Mouse (Mus musculus) limb, embryonic 14.5 days (tissue): Measurements from ENCODE around the gene Pcf11. TPM values are rescaled to one million over a fixed set of nuclear protein-coding genes. Genes with fewer than 3 reads are reported as not detected.

Experiments
- ATAC-seq: fragments of 200-750 bp; cut with Nextera tagmentation; 2 replicates; pipeline ENCODE4 v1.8.0; 2017; ENCODE audit warnings: low read depth, moderate number of reproducible peaks, moderate TSS enrichment; ENCODE audit not compliant: low FRiP score
- DNase-seq: peaks from one replicate; pipeline ENCODE4 v3.0.0-alpha.2; 2015; ENCODE audit warnings: low spot score
- H3K27ac ChIP-seq: fragments of 300-500 bp; sonication (generic); replicated peaks from 2 replicates; pipeline ENCODE4 v1.5.1; 2014; ENCODE audit warnings: low read depth, mild to moderate bottlenecking, low read length, moderate library complexity, mixed read lengths
- H3K27me3 ChIP-seq: fragments of 300-500 bp; sonication (generic); 2 replicates; pipeline ENCODE4 v1.6.1; 2014; ENCODE audit warnings: low read length, mixed read lengths; ENCODE audit not compliant: control insufficient read depth, insufficient read depth
- H3K36me3 ChIP-seq: fragments of 300-500 bp; sonication (generic); 2 replicates; pipeline ENCODE4 v1.6.1; 2014; ENCODE audit warnings: mild to moderate bottlenecking, low read length, moderate library complexity, mixed read lengths; ENCODE audit not compliant: control insufficient read depth, insufficient read depth
- H3K4me1 ChIP-seq: fragments of 300-500 bp; sonication (generic); 2 replicates; pipeline ENCODE4 v1.6.1; 2014; ENCODE audit warnings: antibody characterized with exemption, low read length, mixed read lengths; ENCODE audit not compliant: control insufficient read depth, insufficient read depth
- H3K4me2 ChIP-seq: fragments of 300-500 bp; sonication (generic); replicated peaks from 2 replicates; pipeline ENCODE4 v1.6.1; 2014; ENCODE audit warnings: low read depth, mild to moderate bottlenecking, low read length, moderate library complexity; ENCODE audit not compliant: severe bottlenecking
- H3K4me3 ChIP-seq: fragments of 300-500 bp; sonication (generic); replicated peaks from 2 replicates; pipeline ENCODE4 v1.5.1; 2014; ENCODE audit warnings: low read length
- H3K9ac ChIP-seq: fragments of 300-500 bp; sonication (generic); 2 replicates; pipeline ENCODE4 v1.6.1; 2014; ENCODE audit warnings: mild to moderate bottlenecking, low read depth, low read length, moderate library complexity; ENCODE audit not compliant: severe bottlenecking
- H3K9me3 ChIP-seq: fragments of 300-500 bp; sonication (generic); 2 replicates; pipeline ENCODE4 v1.6.1; 2016; ENCODE audit warnings: low read length; ENCODE audit not compliant: control insufficient read depth
- POLR2A ChIP-seq: fragments of 200-500 bp; IDR thresholded peaks from 2 replicates; pipeline ENCODE4 v1.8.0; 2012; ENCODE audit warnings: inconsistent platforms, mild to moderate bottlenecking, moderate library complexity, borderline replicate concordance; ENCODE audit not compliant: insufficient read depth, insufficient read length; ENCODE audit errors: extremely low read depth
- WGBS: fragments of 180-500 bp; shearing (Covaris S2); extraction: QIAGEN DNeasy Blood & Tissue Kit; methylation state at CpG from one replicate; pipeline ENCODE4 v1.1.7; 2014; 5-methylcytosine and 5-hydroxymethylcytosine counted together
- polyA plus RNA-seq, 2 experiments: library from polyadenylated mRNA; depleted of rRNA in 1 of 2; stranded (reverse) in 1 of 2; unstranded in 1 of 2; fragments of >200 nt; fragmentation: Nextera tagmentation in 1 of 2; extraction: Ambion mirVana in 1 of 2; gene quantifications; 2 replicates each; pipeline versions ENCODE4 v1.2.1 to v1.2.3; 2012 to 2014

Pcf11 gene
- polyA plus RNA-seq, 2 experiments, result 21.2 to 32.5 TPM

GRCm38 (mm10) chr7:92705534-92705933 lies 35.8 kb upstream of the Pcf11 start:
- 54% methylated on average over 2 of the region's 2 CpGs for WGBS
- H3K4me3 ChIP-seq, result no peak overlapping the region
- TF ChIP-seq POLR2A, result no peak
- no peak for ATAC-seq
- no peaks in the 10 kb centered on the region for H3K9me3 ChIP-seq
- no peaks in the 10 kb centered on the region for H3K27me3 ChIP-seq
- H3K4me2 ChIP-seq, result no peak overlapping the region
- no peak for DNase-seq
- no peak overlapping the region for H3K9ac ChIP-seq
- H3K36me3 ChIP-seq, result no peaks in the 10 kb centered on the region
- no peak overlapping the region for H3K27ac ChIP-seq
- H3K4me1 ChIP-seq, result no peaks in the 10 kb centered on the region

DNA sequence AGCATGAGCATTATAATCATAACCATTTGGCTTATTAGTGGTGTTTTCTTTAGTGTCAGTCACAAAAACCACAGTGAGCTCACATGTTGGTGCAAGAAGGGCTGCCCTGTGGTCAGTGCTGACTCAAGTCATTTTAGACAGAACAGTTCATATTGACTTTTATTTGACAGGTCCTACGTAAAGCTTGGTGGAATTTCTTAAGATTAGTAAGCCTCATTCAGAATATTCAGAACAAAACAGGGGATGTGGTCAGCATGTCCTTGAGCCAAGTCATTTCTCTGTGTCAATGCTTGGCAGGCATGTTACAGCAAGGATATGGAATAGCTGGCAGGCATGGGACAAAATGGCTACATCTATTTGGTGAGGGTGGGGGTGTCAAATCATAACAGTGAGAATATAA lies 33.9 kb upstream of the Pcf11 start:
- H3K27me3 ChIP-seq, result no peaks in the 10 kb centered on the region
- no peak for ATAC-seq
- no peak overlapping the region for H3K9ac ChIP-seq
- DNase-seq, result no peak
- no peaks in the 10 kb centered on the region for H3K4me1 ChIP-seq
- H3K4me2 ChIP-seq, result no peak overlapping the region
- H3K36me3 ChIP-seq, result no peaks in the 10 kb centered on the region
- TF ChIP-seq POLR2A, result no peak
- no peaks in the 10 kb centered on the region for H3K9me3 ChIP-seq
- H3K27ac ChIP-seq, result no peak overlapping the region
- 83% methylated on average over 1 of the region's 1 CpGs for WGBS
- H3K4me3 ChIP-seq, result no peak overlapping the region

DNA sequence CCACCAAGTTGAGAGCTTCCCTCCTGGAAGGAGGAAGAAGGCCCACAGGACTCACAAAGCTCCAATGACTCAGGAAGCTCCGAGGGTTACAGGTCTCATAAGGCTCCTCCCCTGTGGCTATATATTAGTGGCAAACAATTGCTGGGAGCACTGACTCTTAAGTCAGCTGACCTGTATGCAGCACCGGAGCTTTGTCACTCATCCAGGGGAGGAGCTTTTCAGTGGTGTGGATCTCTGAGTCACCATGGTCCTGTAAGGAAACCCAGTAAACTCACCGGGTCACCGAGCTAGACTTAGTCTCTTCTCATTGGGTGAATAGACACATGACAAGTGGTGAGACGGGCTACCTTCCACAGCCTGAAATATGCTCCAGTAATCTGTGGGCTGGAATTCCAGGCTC lies 29.0 kb upstream of the Pcf11 start:
- H3K27ac ChIP-seq, result no peak overlapping the region
- no peaks in the 10 kb centered on the region for H3K36me3 ChIP-seq
- H3K4me3 ChIP-seq, result no peak overlapping the region
- H3K9me3 ChIP-seq, result no peaks in the 10 kb centered on the region
- no peak for ATAC-seq
- no peaks in the 10 kb centered on the region for H3K4me1 ChIP-seq
- H3K27me3 ChIP-seq, result no peaks in the 10 kb centered on the region
- no peak overlapping the region for H3K9ac ChIP-seq
- DNase-seq, result no peak
- WGBS, result 68% methylated on average over 5 of the region's 5 CpGs
- no peak overlapping the region for H3K4me2 ChIP-seq
- TF ChIP-seq POLR2A, result no peak

DNA sequence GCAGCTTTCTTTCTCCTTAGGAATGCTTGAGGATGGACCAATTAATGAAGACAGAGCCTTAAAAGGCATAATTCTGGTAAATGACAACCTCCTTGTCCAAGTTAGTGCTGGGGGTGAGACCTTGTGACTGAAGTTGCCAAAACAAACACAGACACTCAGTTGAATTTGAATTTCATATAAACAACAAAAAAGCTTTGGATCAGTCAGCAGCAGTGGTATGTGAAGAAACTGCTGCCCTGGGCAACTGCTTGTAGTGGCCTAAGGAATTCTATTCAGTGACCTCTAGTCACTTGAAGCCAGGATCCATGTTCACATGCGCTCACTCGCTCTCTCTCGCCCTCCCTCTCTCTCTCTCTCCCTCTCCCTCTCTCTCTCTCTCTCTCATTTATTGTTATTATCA lies 26.7 kb upstream of the Pcf11 start:
- no peaks in the 10 kb centered on the region for H3K9me3 ChIP-seq
- H3K27ac ChIP-seq, result no peak overlapping the region
- no peak for ATAC-seq
- H3K36me3 ChIP-seq, result no peaks in the 10 kb centered on the region
- H3K4me2 ChIP-seq, result no peak overlapping the region
- DNase-seq, result no peak
- H3K9ac ChIP-seq, result no peak overlapping the region
- H3K4me1 ChIP-seq, result no peaks in the 10 kb centered on the region
- WGBS, result 85% methylated on average over 3 of the region's 3 CpGs
- no peak for TF ChIP-seq POLR2A
- H3K27me3 ChIP-seq, result no peaks in the 10 kb centered on the region
- no peak overlapping the region for H3K4me3 ChIP-seq

- Histone ChIP-seq H3K9me3 (no peaks in the 10 kb centered on the region), H3K36me3 (no peaks in the 10 kb centered on the region), H3K4me1 (no peaks in the 10 kb centered on the region), H3K27ac (no peak overlapping the region), H3K27me3 (no peaks in the 10 kb centered on the region), H3K4me3 (no peak overlapping the region), H3K9ac (no peak overlapping the region), H3K4me2 (no peak overlapping the region)
- WGBS, result 77% methylated on average over 2 of the region's 2 CpGs
- ATAC-seq (no peak), DNase-seq (no peak)
- no peak for TF ChIP-seq POLR2A
Measured at GRCm38 (mm10) chr7:92689101-92689500, 19.4 kb upstream of the Pcf11 start.

DNA sequence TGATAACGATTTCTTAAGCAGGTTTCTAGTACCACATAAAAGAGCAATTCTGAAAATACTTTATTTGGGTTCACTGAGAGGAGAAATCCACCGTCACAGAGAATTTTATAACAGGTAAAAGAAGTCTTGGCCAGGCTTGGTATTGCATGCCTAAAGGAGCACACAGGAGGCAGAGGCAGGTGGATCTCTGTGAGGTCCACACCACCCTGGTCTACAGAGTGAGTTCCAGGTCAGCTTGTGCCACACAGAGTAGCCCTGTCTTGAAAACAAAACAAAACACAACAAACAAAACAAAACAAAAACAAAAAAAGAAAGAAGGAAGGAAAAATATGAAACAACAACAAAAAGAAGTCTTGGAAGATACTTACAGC lies 18.6 kb upstream of the Pcf11 start:
- no peak overlapping the region for H3K4me3 ChIP-seq
- WGBS, result 26% methylated on average over 2 of the region's 2 CpGs
- H3K27ac ChIP-seq, result no peak overlapping the region
- no peaks in the 10 kb centered on the region for H3K4me1 ChIP-seq
- ATAC-seq, result no peak
- no peak overlapping the region for H3K4me2 ChIP-seq
- no peaks in the 10 kb centered on the region for H3K36me3 ChIP-seq
- no peak for DNase-seq
- no peak for TF ChIP-seq POLR2A
- H3K9me3 ChIP-seq, result no peaks in the 10 kb centered on the region
- H3K9ac ChIP-seq, result no peak overlapping the region
- no peaks in the 10 kb centered on the region for H3K27me3 ChIP-seq
